Comparison of ENCODE assay signal across 9 mouse cellular contexts in genomic region chr11:92405818-92406217, GRCm38 (mm10).
DNase-seq lines count a peak whose midpoint lies in the region; ATAC-seq lines count a peak whose summit lies in the region.
"Had no signal": no experiment of that assay in that cellular context is flagged by ENCODE, and none has a peak within 500 bp of the region (broad histone marks: within the 10 kb centered on the region; RNA-seq: fewer than 3 reads in every experiment).

No protein-coding gene starts in this region.

- 14% methylated on average over 3 of the region's 4 CpGs for WGBS in heart, embryonic 12.5 days
- 22% methylated on average over 3 of the region's 4 CpGs for WGBS in limb, embryonic 11.5 days
- WGBS in heart, embryonic 11.5 days (ENCODE audit: insufficient replicate concordance): 8% methylated on average over 4 of the region's 4 CpGs

- H3K4me3 ChIP-seq in heart, embryonic 12.5 days: no peak overlapping the region
- no peak overlapping the region for H3K4me3 ChIP-seq in limb, embryonic 11.5 days (ENCODE audit: low read depth, low read length)
- no peak overlapping the region for H3K4me3 ChIP-seq in heart, embryonic 11.5 days (ENCODE audit: low read depth, low read length)
- H3K4me3 ChIP-seq: myocyte had no signal

- no peaks in the 10 kb centered on the region for H3K9me3 ChIP-seq in heart, embryonic 12.5 days (replicated peaks)
- no peaks in the 10 kb centered on the region for H3K9me3 ChIP-seq in limb, embryonic 11.5 days (ENCODE audit: control insufficient read depth, low read length)
- H3K9me3 ChIP-seq in heart, embryonic 11.5 days (replicated peaks; ENCODE audit: control insufficient read depth, low read length): no peaks in the 10 kb centered on the region

- no peak overlapping the region for H3K9ac ChIP-seq in heart, embryonic 12.5 days
- no peak overlapping the region for H3K9ac ChIP-seq in limb, embryonic 11.5 days (ENCODE audit: low read length)
- no peak overlapping the region for H3K9ac ChIP-seq in heart, embryonic 11.5 days (ENCODE audit: low read depth, low read length)

- DNase-seq in heart, postnatal 4 days: peak; percentile 10
- peak; percentile 10 for DNase-seq in ovary, postnatal 14 days (ENCODE audit: low spot score)
- no peak for DNase-seq in ovary, postnatal 10 days (ENCODE audit: low spot score)
- peak; percentile 42 to 75 for DNase-seq in cerebellum, postnatal 25 days
- DNase-seq in limb, embryonic 11.5 days (ENCODE audit: low spot score): peak; percentile 39
- DNase-seq in heart, adult 18-20 months: no peak

- no peaks in the 10 kb centered on the region for H3K27me3 ChIP-seq in heart, embryonic 12.5 days (replicated peaks)
- no peaks in the 10 kb centered on the region for H3K27me3 ChIP-seq in limb, embryonic 11.5 days (ENCODE audit: control insufficient read depth, insufficient read depth, low read length)
- no peaks in the 10 kb centered on the region for H3K27me3 ChIP-seq in heart, embryonic 11.5 days (ENCODE audit: control insufficient read depth, insufficient read depth, low read length)

- no peaks in the 10 kb centered on the region for H3K4me1 ChIP-seq in heart, embryonic 12.5 days (replicated peaks)
- no peaks in the 10 kb centered on the region for H3K4me1 ChIP-seq in limb, embryonic 11.5 days (ENCODE audit: control insufficient read depth, insufficient read depth, low read length)
- H3K4me1 ChIP-seq in heart, embryonic 11.5 days (ENCODE audit: control insufficient read depth, insufficient read depth, low read length): no peaks in the 10 kb centered on the region

- H3K27ac ChIP-seq in heart, embryonic 12.5 days (ENCODE audit: poor library complexity, severe bottlenecking): no peak overlapping the region
- H3K27ac ChIP-seq in limb, embryonic 11.5 days (replicated peaks; ENCODE audit: low read depth, low read length): no peak overlapping the region
- H3K27ac ChIP-seq in heart, embryonic 11.5 days (ENCODE audit: low read depth, low read length): no peak overlapping the region

- no peak for ATAC-seq in heart, embryonic 12.5 days (ENCODE audit: insufficient number of reproducible peaks, low FRiP score)
- no peak; the same call in 1 of the 2 replicates for ATAC-seq in limb, embryonic 11.5 days (ENCODE audit: insufficient number of reproducible peaks, low FRiP score, low TSS enrichment, low read depth)
- ATAC-seq in heart, embryonic 11.5 days (replicated peaks; ENCODE audit: insufficient number of reproducible peaks, low FRiP score, low TSS enrichment): no peak

- H3K4me2 ChIP-seq in heart, embryonic 12.5 days: no peak overlapping the region
- H3K4me2 ChIP-seq in limb, embryonic 11.5 days (ENCODE audit: low read depth, severe bottlenecking): no peak overlapping the region
- no peak overlapping the region for H3K4me2 ChIP-seq in heart, embryonic 11.5 days

- H3K36me3 ChIP-seq in heart, embryonic 12.5 days: no peaks in the 10 kb centered on the region
- no peaks in the 10 kb centered on the region for H3K36me3 ChIP-seq in limb, embryonic 11.5 days (ENCODE audit: control insufficient read depth, insufficient read depth, low read length)
- H3K36me3 ChIP-seq in heart, embryonic 11.5 days (ENCODE audit: control insufficient read depth, insufficient read depth, low read length): no peaks in the 10 kb centered on the region

Comparison
In these comparisons a context has a peak if more than half of its experiments do, and no peak if none do; other contexts are left out.
1. DNase-seq: peak in heart, postnatal 4 days (single experiment), ovary, postnatal 14 days (single experiment), cerebellum, postnatal 25 days (2 of 2) and limb, embryonic 11.5 days (single experiment); none in ovary, postnatal 10 days (single experiment) and heart, adult 18-20 months (0 of 2).